Mouse (Mus musculus) macrophage (primary cell): ENCODE results near the gene Srd5a3. TPM values are rescaled to one million over a fixed set of nuclear protein-coding genes. Genes with fewer than 3 reads are reported as not detected.

Experiments used
- H3K27ac ChIP-seq: fragments of 350-480 bp; formaldehyde crosslinking; 2 replicates; pipeline ENCODE4 v1.9.0; 2021
- H3K36me3 ChIP-seq: fragments of 350-480 bp; formaldehyde crosslinking; 2 replicates; pipeline ENCODE4 v1.9.0; 2021; ENCODE audit errors: inconsistent target
- H3K4me3 ChIP-seq: fragments of 350-480 bp; formaldehyde crosslinking; 2 replicates; pipeline ENCODE4 v1.9.0; 2021; ENCODE audit errors: inconsistent target
- H3K79me2 ChIP-seq: fragments of 350-480 bp; formaldehyde crosslinking; 2 replicates; pipeline ENCODE4 v1.9.0; 2021; ENCODE audit errors: inconsistent target
- WGBS: methylation state at CpG from one replicate; pipeline ENCODE4 v1.1.7; 2026; ENCODE audit warnings: inconsistent platforms; ENCODE audit not compliant: missing documents; 5-methylcytosine and 5-hydroxymethylcytosine counted together
- polyA plus RNA-seq: library from polyadenylated mRNA; stranded (reverse); fragments of 250-400 nt; gene quantifications from 3 replicates; pipeline ENCODE4 v1.2.4, GENCODE M21; 2018; ENCODE audit warnings: inconsistent platforms

The Srd5a3 gene
- polyA plus RNA-seq, 1 experiment from 2014 or later: 60.1 TPM

DNA sequence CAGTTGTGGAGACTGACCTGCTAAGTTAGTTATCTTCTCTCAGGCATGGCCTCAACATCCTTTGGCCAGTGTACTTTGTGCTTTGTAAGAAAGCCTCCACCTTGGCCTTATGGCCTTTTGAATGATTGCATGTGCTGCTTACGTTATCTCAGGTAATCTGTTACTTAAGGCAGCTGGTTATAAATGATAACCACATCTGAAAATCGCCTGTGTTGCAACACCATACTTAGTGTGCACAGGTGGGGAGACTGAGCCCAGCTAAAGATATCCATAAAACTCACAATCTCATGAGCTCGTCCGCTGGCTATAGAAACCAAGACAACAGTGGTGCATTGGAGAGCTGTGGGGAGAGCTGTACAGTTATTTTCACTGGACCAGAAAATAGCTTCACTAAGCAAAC, 50.5 kb downstream of the Srd5a3 start:
- 95% methylated on average over 4 of the region's 4 CpGs for WGBS
- peaks cover 100% of the 10 kb centered on the region for H3K79me2 ChIP-seq
- no peak overlapping the region for H3K27ac ChIP-seq
- H3K36me3 ChIP-seq: no peaks in the 10 kb centered on the region
- no peak overlapping the region for H3K4me3 ChIP-seq

GRCm38 (mm10) chr5:76193075-76193474, 53.0 kb downstream of the Srd5a3 start:
- Histone ChIP-seq H3K36me3 (no peaks in the 10 kb centered on the region; the same call in 1 of the 2 replicates), H3K4me3 (no peak overlapping the region), H3K27ac (no peak overlapping the region), H3K79me2 (peaks cover 100% of the 10 kb centered on the region)

GRCm38 (mm10) chr5:76194377-76194945, 54.4 kb downstream of the Srd5a3 start:
- Histone ChIP-seq H3K79me2 (peaks cover 90% of the 10 kb centered on the region), H3K27ac (no peak overlapping the region), H3K36me3 (peaks cover 3% of the 10 kb centered on the region; the same call in 1 of the 2 replicates), H3K4me3 (no peak overlapping the region)
- 93% methylated on average over 6 of the region's 6 CpGs for WGBS

GRCm38 (mm10) chr5:76199346-76199745, 59.3 kb downstream of the Srd5a3 start:
- peaks cover 53% of the 10 kb centered on the region for H3K79me2 ChIP-seq
- no peak overlapping the region for H3K4me3 ChIP-seq
- peaks cover 36% of the 10 kb centered on the region for H3K36me3 ChIP-seq
- no peak overlapping the region for H3K27ac ChIP-seq
- 92% methylated on average over 12 of the region's 13 CpGs for WGBS

GRCm38 (mm10) chr5:76203171-76203570, 63.1 kb downstream of the Srd5a3 start:
- no peak overlapping the region for H3K4me3 ChIP-seq
- WGBS: 97% methylated on average over 3 of the region's 3 CpGs
- H3K79me2 ChIP-seq: peaks cover 15% of the 10 kb centered on the region; the same call in 1 of the 2 replicates
- H3K36me3 ChIP-seq: peaks cover 72% of the 10 kb centered on the region
- no peak overlapping the region for H3K27ac ChIP-seq

Other genes starting within 250 kb of the Srd5a3 start
- gene Kdr, start 161.8 kb upstream of the Srd5a3 start, polyA plus RNA-seq: 4.9 to 13.8 TPM (median 5.8 TPM) in 3 replicates
- gene Tmem165, start 43.6 kb downstream of the Srd5a3 start, polyA plus RNA-seq: 64.0 to 86.9 TPM (median 84.3 TPM) in 3 replicates
- gene Clock, start 164.5 kb downstream of the Srd5a3 start, polyA plus RNA-seq: 9.7 to 14.2 TPM (median 11.7 TPM) in 3 replicates
- gene Pdcl2, start 190.9 kb downstream of the Srd5a3 start, polyA plus RNA-seq: not detected in 3 replicates
- gene Nmu, start 223.5 kb downstream of the Srd5a3 start, polyA plus RNA-seq: not detected in 3 replicates